Mouse (Mus musculus) heart, postnatal 4 days (tissue): ENCODE measurements around the gene Slc9a1. TPM values are rescaled to one million over a fixed set of nuclear protein-coding genes. Genes with fewer than 3 reads are reported as not detected.

ENCODE experiments used
- DNase-seq: peaks from one replicate; pipeline ENCODE4 v3.0.0; 2021
- total RNA-seq, 2 experiments: library from RNA; stranded (reverse); gene quantifications; 2 replicates each; pipeline ENCODE4 v1.2.3; 2021

Gene Slc9a1
- 10 to 100 TPM; 21.1 to 24.4 TPM for total RNA-seq

- peak; percentile 96 for DNase-seq
These were observed at the start of gene Slc9a1 for GRCm38 (mm10) chr4:133369553-133370297. Gene Slc9a1, plus strand, starts transcription at chr4:133369706.

- no peak for DNase-seq
These were observed 41.4 kb upstream of the Slc9a1 start for GRCm38 (mm10) chr4:133328129-133328528.

GRCm38 (mm10) chr4:133330296-133330695 lies 39.2 kb upstream of the Slc9a1 start:
- DNase-seq, result no peak

- DNase-seq, result no peak
These were observed 36.2 kb upstream of the Slc9a1 start for GRCm38 (mm10) chr4:133333306-133333705.

GRCm38 (mm10) chr4:133337833-133338520 lies 31.5 kb upstream of the Slc9a1 start:
- DNase-seq, result no peak

- DNase-seq, result no peak
These were observed 30.9 kb upstream of the Slc9a1 start for GRCm38 (mm10) chr4:133338521-133339095.

- DNase-seq, result peak; percentile 97
These were observed 30.3 kb upstream of the Slc9a1 start for GRCm38 (mm10) chr4:133339148-133339749.

GRCm38 (mm10) chr4:133340217-133340616 lies 29.3 kb upstream of the Slc9a1 start:
- no peak for DNase-seq

GRCm38 (mm10) chr4:133344112-133344511 lies 25.4 kb upstream of the Slc9a1 start:
- peak; percentile 44 for DNase-seq

GRCm38 (mm10) chr4:133345702-133346101 lies 23.8 kb upstream of the Slc9a1 start:
- no peak for DNase-seq

GRCm38 (mm10) chr4:133346577-133346976 lies 22.9 kb upstream of the Slc9a1 start:
- DNase-seq, result no peak

GRCm38 (mm10) chr4:133347624-133348023 lies 21.9 kb upstream of the Slc9a1 start:
- no peak for DNase-seq

- no peak for DNase-seq
These were observed 21.3 kb upstream of the Slc9a1 start for GRCm38 (mm10) chr4:133348051-133348775.

GRCm38 (mm10) chr4:133352797-133353196 lies 16.7 kb upstream of the Slc9a1 start:
- DNase-seq, result no peak

GRCm38 (mm10) chr4:133353367-133354365 lies 15.8 kb upstream of the Slc9a1 start, which contains the start of gene Wdtc1:
Gene Wdtc1, minus strand, starts transcription at chr4:133353481.
- DNase-seq, result no peak

GRCm38 (mm10) chr4:133354641-133355040 lies 14.9 kb upstream of the Slc9a1 start:
- no peak for DNase-seq

GRCm38 (mm10) chr4:133370298-133371274 lies 1.1 kb downstream of the Slc9a1 start:
- DNase-seq, result no peak

GRCm38 (mm10) chr4:133371621-133372277 lies 2.2 kb downstream of the Slc9a1 start:
- DNase-seq, result no peak

GRCm38 (mm10) chr4:133372278-133372665 lies 2.8 kb downstream of the Slc9a1 start:
- no peak for DNase-seq
